Mouse (Mus musculus): ENCODE measurements at regions not wholly inside any gene's neighbourhood (a gene's known extent, or its start where the extent isn't known, plus 50 kb on each side); places are given as distances from the start of the nearest gene placed in this dataset.

- TF ChIP-seq CTCF (IDR thresholded peaks at IDR 0.05; ENCODE audit: borderline replicate concordance, extremely low read depth, insufficient read depth, insufficient read length), result peak; percentile 86
- no peak for TF ChIP-seq POLR2A (IDR thresholded peaks at IDR 0.05; ENCODE audit: borderline replicate concordance, extremely low read depth, insufficient read depth, insufficient read length, poor library complexity, severe bottlenecking)
These were observed 115.4 kb downstream of the Fam174b start for GRCm38 (mm10) chr7:73855489-73855888.

Data from brain, embryonic 14.5 days (tissue).